Mouse (Mus musculus): ENCODE measurements around the gene B230118H07Rik. TPM values are rescaled to one million over a fixed set of nuclear protein-coding genes. Genes with fewer than 3 reads are reported as not detected.

The B230118H07Rik gene
- polyA plus RNA-seq, 1 experiment, result 51.8 TPM

DNA sequence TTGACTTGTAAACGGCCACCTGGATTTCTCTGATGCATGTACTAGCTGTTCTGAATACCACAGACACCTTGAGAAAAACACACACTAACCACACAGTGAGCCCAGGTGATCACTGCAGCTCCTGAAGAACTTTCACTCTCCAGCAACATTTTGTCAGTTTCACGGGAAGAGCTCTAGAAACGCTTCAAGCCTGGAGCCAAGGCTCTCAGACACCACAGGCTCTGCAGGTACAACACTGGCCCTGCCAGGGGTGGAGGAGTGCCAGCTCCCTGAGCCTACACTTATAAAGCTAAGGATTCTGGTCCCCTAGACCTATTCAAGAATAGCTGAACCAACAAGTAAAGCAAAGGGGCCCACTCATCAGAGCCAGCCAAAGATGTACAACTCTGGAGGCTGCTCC lies 67.9 kb downstream of the B230118H07Rik start:
- TF ChIP-seq CTCF (IDR thresholded peaks at IDR 0.05; ENCODE audit: control insufficient read depth, insufficient read depth, insufficient replicate concordance, low read depth, low read length) (no peak), POLR2A (IDR thresholded peaks at IDR 0.05; ENCODE audit: control insufficient read depth, low read depth, low read length) (no peak)
- no peaks in the 10 kb centered on the region for H3K27me3 ChIP-seq (ENCODE audit: control insufficient read depth, insufficient read depth, low read length)
- no peak overlapping the region for H3K27ac ChIP-seq (ENCODE audit: control insufficient read depth, insufficient read depth, low read depth, low read length)
- H3K4me3 ChIP-seq (ENCODE audit: control insufficient read depth, low read depth, low read length), result no peak overlapping the region
- no peaks in the 10 kb centered on the region for H3K36me3 ChIP-seq (ENCODE audit: control insufficient read depth, insufficient read depth, low read length)
- no peaks in the 10 kb centered on the region for H3K4me1 ChIP-seq (ENCODE audit: control insufficient read depth, insufficient read depth, low read length)

GRCm38 (mm10) chr2:101580977-101581376 lies 68.4 kb downstream of the B230118H07Rik start:
- Histone ChIP-seq H3K4me1 (ENCODE audit: control insufficient read depth, insufficient read depth, low read length) (no peaks in the 10 kb centered on the region), H3K27me3 (ENCODE audit: control insufficient read depth, insufficient read depth, low read length) (no peaks in the 10 kb centered on the region), H3K27ac (ENCODE audit: control insufficient read depth, insufficient read depth, low read depth, low read length) (no peak overlapping the region), H3K4me3 (ENCODE audit: control insufficient read depth, low read depth, low read length) (no peak overlapping the region), H3K36me3 (ENCODE audit: control insufficient read depth, insufficient read depth, low read length) (no peaks in the 10 kb centered on the region; the same call in 1 of the 2 replicates)
- TF ChIP-seq CTCF (IDR thresholded peaks at IDR 0.05; ENCODE audit: control insufficient read depth, insufficient read depth, insufficient replicate concordance, low read depth, low read length) (no peak), POLR2A (IDR thresholded peaks at IDR 0.05; ENCODE audit: control insufficient read depth, low read depth, low read length) (no peak)

- H3K27me3 ChIP-seq (ENCODE audit: control insufficient read depth, insufficient read depth, low read length), result no peaks in the 10 kb centered on the region
- H3K4me1 ChIP-seq (ENCODE audit: control insufficient read depth, insufficient read depth, low read length), result no peaks in the 10 kb centered on the region
Observed at GRCm38 (mm10) chr2:101580428-101580827, 68.9 kb downstream of the B230118H07Rik start.

DNA sequence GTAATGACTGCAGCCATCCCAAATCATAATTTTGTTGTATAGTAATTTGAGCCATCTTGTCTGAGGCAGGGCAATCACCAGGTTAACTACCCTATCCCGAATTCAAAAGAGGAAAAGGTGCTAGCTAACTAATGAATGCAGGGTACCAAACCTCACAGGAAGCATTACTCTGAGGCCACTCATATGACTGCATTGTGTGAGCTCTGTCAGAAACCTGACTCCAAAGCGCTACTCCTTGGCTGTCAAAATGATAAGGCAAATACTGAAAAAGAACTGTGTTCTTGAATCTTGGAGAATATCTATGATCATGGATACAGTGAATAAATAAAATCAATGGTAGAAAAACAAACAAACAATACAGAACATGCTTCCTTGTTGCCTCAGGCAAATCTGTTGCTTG lies 69.3 kb downstream of the B230118H07Rik start:
- Histone ChIP-seq H3K4me1 (ENCODE audit: control insufficient read depth, insufficient read depth, low read length) (no peaks in the 10 kb centered on the region), H3K27ac (ENCODE audit: control insufficient read depth, insufficient read depth, low read depth, low read length) (no peak overlapping the region), H3K4me3 (ENCODE audit: control insufficient read depth, low read depth, low read length) (no peak overlapping the region), H3K36me3 (ENCODE audit: control insufficient read depth, insufficient read depth, low read length) (no peaks in the 10 kb centered on the region; the same call in 1 of the 2 replicates), H3K27me3 (ENCODE audit: control insufficient read depth, insufficient read depth, low read length) (no peaks in the 10 kb centered on the region)
- no peak for TF ChIP-seq POLR2A (IDR thresholded peaks at IDR 0.05; ENCODE audit: control insufficient read depth, low read depth, low read length)
- no peak for TF ChIP-seq CTCF (IDR thresholded peaks at IDR 0.05; ENCODE audit: control insufficient read depth, insufficient read depth, insufficient replicate concordance, low read depth, low read length)

More at GRCm38 (mm10) chr2:101580428-101580827, 68.9 kb downstream of the B230118H07Rik start:
- Histone ChIP-seq H3K4me3 (ENCODE audit: control insufficient read depth, low read depth, low read length) (no peak overlapping the region), H3K36me3 (ENCODE audit: control insufficient read depth, insufficient read depth, low read length) (no peaks in the 10 kb centered on the region; the same call in 1 of the 2 replicates), H3K27ac (ENCODE audit: control insufficient read depth, insufficient read depth, low read depth, low read length) (no peak overlapping the region)
- TF ChIP-seq POLR2A (IDR thresholded peaks at IDR 0.05; ENCODE audit: control insufficient read depth, low read depth, low read length) (no peak), CTCF (IDR thresholded peaks at IDR 0.05; ENCODE audit: control insufficient read depth, insufficient read depth, insufficient replicate concordance, low read depth, low read length) (no peak)

DNA sequence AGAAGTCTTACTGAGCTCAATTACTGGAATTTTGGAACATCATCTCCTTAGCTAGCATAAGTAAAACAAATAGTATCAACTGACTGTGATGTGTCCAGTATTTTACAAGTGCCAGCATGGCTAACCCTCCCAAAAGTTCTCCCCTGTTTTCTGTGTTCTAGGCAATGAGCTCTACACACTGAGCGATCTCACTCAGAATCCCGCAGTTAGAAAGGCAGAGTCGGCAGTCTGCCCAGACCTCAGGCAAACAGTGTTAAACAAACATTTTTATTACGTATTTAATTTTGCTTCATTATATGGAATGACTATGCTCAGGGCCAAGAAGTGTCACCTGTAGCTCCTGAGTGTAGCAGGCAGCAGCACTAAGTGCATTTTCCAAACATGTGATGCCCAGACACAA lies 72.1 kb downstream of the B230118H07Rik start:
- no peaks in the 10 kb centered on the region for H3K4me1 ChIP-seq (ENCODE audit: control insufficient read depth, insufficient read depth, low read length)

GRCm38 (mm10) chr2:101569230-101569629 lies 80.1 kb downstream of the B230118H07Rik start:
- H3K4me1 ChIP-seq (ENCODE audit: control insufficient read depth, insufficient read depth, low read length), result no peaks in the 10 kb centered on the region
- H3K27me3 ChIP-seq (ENCODE audit: control insufficient read depth, insufficient read depth, low read length), result no peaks in the 10 kb centered on the region
- H3K4me3 ChIP-seq (ENCODE audit: control insufficient read depth, low read depth, low read length), result peak overlapping the region; percentile 45; the same call in 1 of the 2 replicates
- TF ChIP-seq CTCF (IDR thresholded peaks at IDR 0.05; ENCODE audit: control insufficient read depth, insufficient read depth, insufficient replicate concordance, low read depth, low read length) (no peak), POLR2A (IDR thresholded peaks at IDR 0.05; ENCODE audit: control insufficient read depth, low read depth, low read length) (no peak)
- H3K27ac ChIP-seq (ENCODE audit: control insufficient read depth, insufficient read depth, low read depth, low read length), result no peak overlapping the region
- H3K36me3 ChIP-seq (ENCODE audit: control insufficient read depth, insufficient read depth, low read length), result no peaks in the 10 kb centered on the region

More for the DNA sequence above, 72.1 kb downstream of the B230118H07Rik start:
- no peak overlapping the region for H3K27ac ChIP-seq (ENCODE audit: control insufficient read depth, insufficient read depth, low read depth, low read length)
- no peak overlapping the region for H3K4me3 ChIP-seq (ENCODE audit: control insufficient read depth, low read depth, low read length)
- TF ChIP-seq POLR2A (IDR thresholded peaks at IDR 0.05; ENCODE audit: control insufficient read depth, low read depth, low read length) (no peak), CTCF (IDR thresholded peaks at IDR 0.05; ENCODE audit: control insufficient read depth, insufficient read depth, insufficient replicate concordance, low read depth, low read length) (no peak)
- no peaks in the 10 kb centered on the region; the same call in 1 of the 2 replicates for H3K36me3 ChIP-seq (ENCODE audit: control insufficient read depth, insufficient read depth, low read length)
- H3K27me3 ChIP-seq (ENCODE audit: control insufficient read depth, insufficient read depth, low read length), result no peaks in the 10 kb centered on the region

DNA sequence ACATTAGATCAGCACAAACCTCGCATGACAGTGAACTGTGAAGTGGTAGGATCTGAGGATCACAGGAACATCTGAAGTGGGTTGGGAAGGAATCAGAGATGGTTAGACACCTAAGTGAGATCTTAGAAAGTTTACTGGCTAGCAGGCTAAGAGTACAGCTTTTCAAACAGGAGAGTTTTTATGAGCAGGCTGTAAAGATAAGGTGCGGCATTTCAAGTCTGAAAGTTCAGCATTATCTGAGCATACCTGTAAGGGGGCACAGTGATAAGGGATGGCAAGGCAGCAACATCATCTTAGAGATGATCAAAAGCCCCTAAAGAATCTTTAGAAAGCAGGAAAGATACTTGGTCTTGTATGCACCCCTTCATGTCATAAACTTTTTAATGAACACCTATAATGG lies 81.8 kb downstream of the B230118H07Rik start:
- no peak overlapping the region for H3K4me3 ChIP-seq (ENCODE audit: control insufficient read depth, low read depth, low read length)
- no peak for TF ChIP-seq POLR2A (IDR thresholded peaks at IDR 0.05; ENCODE audit: control insufficient read depth, low read depth, low read length)
- no peak for TF ChIP-seq CTCF (IDR thresholded peaks at IDR 0.05; ENCODE audit: control insufficient read depth, insufficient read depth, insufficient replicate concordance, low read depth, low read length)
- no peaks in the 10 kb centered on the region for H3K4me1 ChIP-seq (ENCODE audit: control insufficient read depth, insufficient read depth, low read length)
- no peaks in the 10 kb centered on the region for H3K27me3 ChIP-seq (ENCODE audit: control insufficient read depth, insufficient read depth, low read length)
- no peak overlapping the region for H3K27ac ChIP-seq (ENCODE audit: control insufficient read depth, insufficient read depth, low read depth, low read length)
- H3K36me3 ChIP-seq (ENCODE audit: control insufficient read depth, insufficient read depth, low read length), result no peaks in the 10 kb centered on the region

Measured in testis, adult 2 months (tissue).